Mouse (Mus musculus) G1E-ER4 (cell line): Measurements from ENCODE around the gene Crybb2. TPM values are rescaled to one million over a fixed set of nuclear protein-coding genes. Genes with fewer than 3 reads are reported as not detected.

Source experiments
- GATA1 ChIP-seq: IDR thresholded peaks from one replicate; pipeline ENCODE4 v1.8.0; 2012; ENCODE audit warnings: low read length, inconsistent platforms
- polyA plus RNA-seq: library from polyadenylated mRNA; stranded (reverse); fragments of >175 nt; gene quantifications from 2 replicates; pipeline ENCODE4 v1.2.3, GENCODE M21; 2012

The Crybb2 gene
- polyA plus RNA-seq, 1 experiment, result not detected

GRCm38 (mm10) chr5:113054308-113054707 lies 15.6 kb downstream of the Crybb2 start:
- TF ChIP-seq GATA1, result no peak

DNA sequence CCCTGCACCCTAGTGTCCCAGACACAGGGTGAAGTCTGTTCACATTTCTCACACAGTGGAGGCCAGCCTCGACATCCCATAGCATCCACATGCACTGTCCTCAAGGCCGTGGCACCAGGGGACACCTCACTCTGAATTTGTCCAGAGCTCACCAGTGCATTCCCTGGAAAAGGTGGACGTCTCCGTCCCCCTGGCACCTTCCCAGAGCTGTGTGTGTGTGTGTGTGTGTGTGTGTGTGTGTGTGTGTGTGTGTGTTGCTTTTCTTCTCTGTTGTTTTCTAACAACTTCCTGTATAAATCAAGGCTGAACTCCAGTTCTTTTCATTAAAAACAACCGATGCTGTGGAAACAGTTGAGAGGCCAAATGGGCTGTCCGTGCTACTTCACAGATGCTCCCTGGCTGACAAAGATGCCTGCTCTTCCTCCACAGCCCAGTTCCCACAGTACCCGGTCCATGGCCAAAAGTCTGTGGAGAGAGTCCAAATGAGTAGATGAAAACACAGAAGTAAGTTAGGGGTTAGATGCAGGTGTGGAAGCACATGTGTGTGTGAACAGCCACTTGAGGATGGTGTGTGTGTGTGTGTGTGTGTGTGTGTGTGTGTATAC lies 19.2 kb downstream of the Crybb2 start:
- no peak for TF ChIP-seq GATA1

GRCm38 (mm10) chr5:113049876-113050275 lies 20.0 kb downstream of the Crybb2 start:
- TF ChIP-seq GATA1, result no peak

- TF ChIP-seq GATA1, result no peak
Measured at GRCm38 (mm10) chr5:113045511-113046273, 24.2 kb downstream of the Crybb2 start.

DNA sequence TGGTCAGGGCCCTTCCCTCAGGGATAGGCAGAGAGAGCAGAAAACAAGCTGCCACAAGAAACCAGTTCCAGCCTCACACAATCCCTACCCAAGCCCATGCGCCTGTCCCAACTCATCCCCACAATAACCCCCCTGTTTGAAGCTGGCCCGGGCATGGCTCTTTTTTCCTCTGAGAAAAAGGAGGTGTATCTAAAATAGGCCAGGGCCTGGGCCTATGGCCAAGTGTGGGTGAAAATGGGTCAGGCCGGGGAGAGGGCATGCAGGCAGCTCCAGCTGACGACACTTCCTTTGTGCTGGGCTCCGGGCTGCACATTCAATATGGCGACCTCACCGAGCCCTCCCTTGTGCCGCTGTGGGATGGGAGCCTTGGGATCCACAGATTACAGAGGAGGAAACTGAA lies 26.4 kb downstream of the Crybb2 start:
- no peak for TF ChIP-seq GATA1

- no peak for TF ChIP-seq GATA1
Measured at GRCm38 (mm10) chr5:113041567-113042071, 28.3 kb downstream of the Crybb2 start.

GRCm38 (mm10) chr5:113040776-113041175 lies 29.1 kb downstream of the Crybb2 start:
- no peak for TF ChIP-seq GATA1

GRCm38 (mm10) chr5:113038601-113039000 lies 31.3 kb downstream of the Crybb2 start:
- TF ChIP-seq GATA1, result no peak

DNA sequence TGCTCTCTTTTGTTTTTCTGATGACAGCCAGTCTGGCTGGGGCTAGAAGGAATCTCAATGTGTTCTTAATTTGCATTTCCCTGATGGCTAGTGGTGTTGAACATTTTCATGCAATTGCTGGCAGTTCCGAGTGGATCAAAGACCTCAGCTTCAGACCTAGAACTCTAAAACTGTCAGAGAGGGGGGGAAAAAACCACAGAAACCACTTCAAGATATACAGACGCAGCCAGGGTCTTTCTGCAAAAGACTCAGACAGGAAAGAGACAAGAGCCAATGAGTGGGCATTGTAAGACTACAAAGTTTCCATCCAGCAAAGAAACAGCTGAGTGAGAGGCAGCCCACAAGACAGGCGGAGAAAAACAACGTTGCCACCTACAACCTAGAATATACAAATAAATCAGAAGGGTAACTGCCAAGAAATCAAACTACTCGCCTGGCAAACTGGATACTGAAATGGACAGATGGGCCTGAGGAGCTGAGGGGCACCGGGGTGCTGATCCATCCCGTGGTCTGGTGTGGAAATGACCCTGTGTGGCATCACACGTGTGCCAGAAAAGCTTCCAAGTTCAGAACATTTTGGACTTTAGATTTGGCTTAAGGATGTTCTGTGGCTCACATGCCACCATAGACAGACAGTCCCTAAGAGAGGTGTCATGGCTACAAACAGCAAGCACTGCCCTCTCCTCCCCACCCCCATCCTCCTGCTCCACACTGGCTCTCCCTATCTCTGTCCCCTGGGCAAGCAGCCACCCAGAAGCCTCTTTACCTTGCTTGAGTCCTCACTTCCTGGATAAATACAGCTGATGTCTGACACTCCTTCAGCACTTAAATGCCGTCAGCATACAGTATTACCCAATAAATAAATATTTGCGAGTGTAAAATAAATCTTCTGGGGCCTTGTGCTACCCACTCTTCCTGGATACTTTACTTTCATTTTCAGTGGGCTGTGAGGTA lies 34.5 kb downstream of the Crybb2 start:
- TF ChIP-seq GATA1, result no peak

DNA sequence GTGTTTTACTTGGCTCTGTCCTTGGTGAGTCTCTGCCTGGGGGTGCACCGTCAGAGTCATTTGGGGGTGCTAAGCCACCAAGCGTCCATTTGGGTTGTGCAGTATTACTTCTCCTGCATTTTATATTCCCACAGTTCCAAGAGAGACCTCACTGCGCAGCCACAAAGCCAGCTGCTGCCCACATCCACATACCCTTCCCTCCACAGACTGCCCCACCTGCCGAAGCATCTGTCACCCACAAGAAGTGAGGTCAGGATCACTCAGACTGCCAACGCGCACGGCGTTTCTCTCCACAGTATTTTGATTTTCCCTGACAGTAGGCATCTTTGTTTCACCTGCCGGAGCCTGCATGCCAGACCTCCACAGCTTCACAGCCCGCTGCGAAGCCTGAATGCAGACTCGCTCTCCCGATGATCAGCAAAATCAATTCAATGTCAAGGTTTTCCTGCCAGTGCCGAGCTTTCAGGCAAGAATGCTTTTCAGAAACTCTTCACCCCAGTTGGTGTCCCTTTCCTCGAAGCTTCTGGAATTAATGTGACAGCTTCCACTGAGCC lies 38.6 kb downstream of the Crybb2 start:
- TF ChIP-seq GATA1, result no peak

- no peak for TF ChIP-seq GATA1
Measured at GRCm38 (mm10) chr5:113030082-113030481, 39.8 kb downstream of the Crybb2 start.

DNA sequence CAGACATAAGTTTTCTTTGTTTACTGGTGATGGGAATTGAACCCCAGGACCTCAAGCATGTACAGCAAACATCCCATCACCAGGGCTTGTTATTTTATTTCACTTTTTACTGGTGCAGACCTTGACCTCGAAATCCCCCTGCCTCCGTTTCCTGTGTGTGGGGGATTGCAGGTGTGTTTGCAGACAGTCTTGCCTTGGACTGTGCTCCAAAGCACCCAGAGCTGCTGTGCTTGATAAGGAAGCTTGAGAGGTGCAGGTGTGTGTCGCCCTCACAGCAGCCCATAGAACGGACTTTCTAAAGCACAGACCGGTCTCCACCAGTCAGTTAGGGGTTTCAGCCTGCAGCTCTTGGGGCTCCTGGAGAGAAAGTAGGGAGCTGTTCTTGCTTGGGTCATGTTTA lies 43.2 kb downstream of the Crybb2 start:
- TF ChIP-seq GATA1, result no peak

DNA sequence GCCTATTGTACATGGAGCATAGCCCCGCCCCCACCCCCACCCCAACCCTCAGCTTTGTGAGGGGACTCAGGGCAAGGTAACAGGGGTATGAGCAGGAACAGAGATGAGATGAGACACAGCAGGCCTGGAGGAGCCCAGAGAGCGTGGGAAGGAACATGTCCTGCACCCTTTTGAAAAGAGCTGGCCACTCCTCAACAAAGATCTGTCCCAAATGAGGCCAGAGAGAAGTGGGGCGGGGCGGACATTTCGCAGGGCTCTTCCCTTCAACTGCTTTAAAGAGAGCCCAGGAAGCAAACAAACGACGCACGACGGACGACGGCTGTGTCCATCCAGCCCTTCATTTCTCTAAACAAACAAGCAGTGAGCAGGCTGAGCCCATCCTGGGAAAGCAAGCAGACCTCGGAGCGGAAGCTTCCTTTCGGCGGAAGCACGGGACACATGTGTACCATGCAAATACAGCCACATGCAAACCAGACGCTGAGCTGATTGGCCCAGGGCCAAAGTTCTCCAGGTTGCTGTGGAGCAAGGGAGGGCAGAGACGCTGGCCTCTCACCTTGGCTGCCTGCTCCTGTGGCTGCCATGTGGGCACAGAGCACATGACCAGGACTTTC lies 45.7 kb downstream of the Crybb2 start:
- TF ChIP-seq GATA1, result no peak

GRCm38 (mm10) chr5:113018190-113018589 lies 51.7 kb downstream of the Crybb2 start:
- no peak for TF ChIP-seq GATA1

DNA sequence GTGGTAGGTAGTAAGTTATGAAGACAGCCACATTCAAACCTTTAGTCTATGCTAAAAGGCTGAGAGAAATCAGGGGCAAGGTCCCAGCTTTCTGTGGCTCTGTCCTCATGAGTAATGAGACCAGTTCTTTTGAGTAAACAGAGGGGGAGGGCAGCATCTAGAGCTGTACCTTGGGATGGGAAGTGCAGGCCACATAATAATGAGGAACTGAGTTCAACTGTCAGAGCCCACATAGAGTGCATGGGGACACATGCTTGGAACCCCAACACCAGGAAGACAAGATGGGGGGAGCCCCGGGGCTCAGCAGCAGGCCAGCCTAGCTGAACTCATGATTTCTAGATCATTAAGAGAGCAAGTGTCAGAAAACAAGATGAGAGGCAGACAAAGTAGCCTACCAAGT lies 52.9 kb downstream of the Crybb2 start:
- TF ChIP-seq GATA1, result no peak
